19 mouse cellular contexts compared by ENCODE assay signal in genomic region chr11:86672772-86673171, GRCm38 (mm10). TPM values are rescaled to one million over a fixed set of nuclear protein-coding genes. Genes with fewer than 3 reads are reported as not detected.
DNase-seq lines count a peak whose midpoint lies in the region; ATAC-seq and TF ChIP-seq lines count a peak whose summit lies in the region.
"Had no signal": no experiment of that assay in that cellular context is flagged by ENCODE, and none has a peak within 500 bp of the region (broad histone marks: within the 10 kb centered on the region; RNA-seq: fewer than 3 reads in every experiment).

No protein-coding gene starts in this region.

- DNase-seq in gastrocnemius, adult 2 months = no peak
- no peak for DNase-seq in gastrocnemius, adult 18-20 months (ENCODE audit: low spot score)
- DNase-seq in liver = no peak
- no peak for DNase-seq in adrenal gland, adult 8-10 months
- DNase-seq: adrenal gland, postnatal 10 days; cerebellum, adult 11-12 months; cerebellum, adult 9-10 months; cerebellum, postnatal 25 days; forebrain, postnatal 0 days; gastrocnemius, postnatal 14 days; heart, postnatal 36 days had no signal

- peaks cover 10% of the 10 kb centered on the region for H3K36me3 ChIP-seq in liver, embryonic 12.5 days
- H3K36me3 ChIP-seq in neural tube, embryonic 15.5 days = no peaks in the 10 kb centered on the region
- H3K36me3 ChIP-seq: heart, embryonic 12.5 days had no signal

- 40% methylated on average over 3 of the region's 3 CpGs for WGBS in liver, embryonic 12.5 days (ENCODE audit: insufficient replicate concordance)
- WGBS in neural tube, embryonic 15.5 days = 87% methylated on average over 3 of the region's 3 CpGs

- no peaks in the 10 kb centered on the region for H3K9me3 ChIP-seq in liver, embryonic 12.5 days (replicated peaks)
- H3K9me3 ChIP-seq in neural tube, embryonic 15.5 days (replicated peaks) = no peaks in the 10 kb centered on the region
- H3K9me3 ChIP-seq: embryonic facial prominence, embryonic 12.5 days; forebrain, embryonic 13.5 days; heart, embryonic 12.5 days had no signal

- H3K4me2 ChIP-seq in liver, embryonic 12.5 days = no peak overlapping the region
- no peak overlapping the region for H3K4me2 ChIP-seq in neural tube, embryonic 15.5 days
- H3K4me2 ChIP-seq: embryonic facial prominence, embryonic 12.5 days; forebrain, embryonic 13.5 days; heart, embryonic 12.5 days had no signal

- ATAC-seq in liver, embryonic 12.5 days = no peak
- no peak for ATAC-seq in neural tube, embryonic 15.5 days (ENCODE audit: low FRiP score)
- ATAC-seq: forebrain, embryonic 13.5 days; forebrain, postnatal 0 days; hindbrain, embryonic 16.5 days; inflammation-experienced regulatory T-cells, adult 6 months had no signal

- intact Hi-C loops in gastrocnemius, adult 2 months (cut with DNase I) = no loop called here

- no peak for TF ChIP-seq CTCF in gastrocnemius, adult 2 months (IDR thresholded peaks at IDR 0.05)
- TF ChIP-seq CTCF in bone marrow macrophage, adult 2 months (IDR thresholded peaks at IDR 0.05; ENCODE audit: low read depth, low read length) = no peak

- TF ChIP-seq POLR2A in bone marrow macrophage, adult 2 months (IDR thresholded peaks at IDR 0.05; ENCODE audit: borderline replicate concordance, low read depth, low read length) = no peak

- no peak overlapping the region for H3K9ac ChIP-seq in liver, embryonic 12.5 days
- no peak overlapping the region for H3K9ac ChIP-seq in neural tube, embryonic 15.5 days (replicated peaks)
- H3K9ac ChIP-seq: embryonic facial prominence, embryonic 12.5 days; forebrain, embryonic 13.5 days; forebrain, postnatal 0 days; heart, embryonic 12.5 days had no signal

- no peaks in the 10 kb centered on the region for H3K27me3 ChIP-seq in liver, embryonic 12.5 days (replicated peaks)
- no peaks in the 10 kb centered on the region for H3K27me3 ChIP-seq in neural tube, embryonic 15.5 days (replicated peaks)
- H3K27me3 ChIP-seq: embryonic facial prominence, embryonic 12.5 days; forebrain, embryonic 13.5 days; heart, embryonic 12.5 days had no signal

- peak overlapping the region; percentile 93 for H3K27ac ChIP-seq in gastrocnemius, adult 2 months
- peak overlapping the region; percentile 41; the same call in 1 of the 2 replicates for H3K27ac ChIP-seq in liver, embryonic 12.5 days
- H3K27ac ChIP-seq in bone marrow macrophage, adult 2 months (ENCODE audit: insufficient read depth, low read depth, low read length) = peak overlapping the region; percentile 36
- H3K27ac ChIP-seq in neural tube, embryonic 15.5 days (replicated peaks) = no peak overlapping the region
- H3K27ac ChIP-seq: embryonic facial prominence, embryonic 12.5 days; forebrain, embryonic 13.5 days had no signal

- H3K4me1 ChIP-seq in liver, embryonic 12.5 days = peaks cover 91% of the 10 kb centered on the region
- H3K4me1 ChIP-seq in bone marrow macrophage, adult 2 months (ENCODE audit: control insufficient read depth, insufficient read depth, low read length) = peaks cover 33% of the 10 kb centered on the region
- no peaks in the 10 kb centered on the region for H3K4me1 ChIP-seq in neural tube, embryonic 15.5 days
- H3K4me1 ChIP-seq: embryonic facial prominence, embryonic 12.5 days had no signal

- H3K4me3 ChIP-seq in gastrocnemius, adult 2 months = no peak overlapping the region
- H3K4me3 ChIP-seq in liver, embryonic 12.5 days = no peak overlapping the region
- H3K4me3 ChIP-seq in bone marrow macrophage, adult 2 months (ENCODE audit: insufficient read depth, low read length) = no peak overlapping the region
- no peak overlapping the region for H3K4me3 ChIP-seq in neural tube, embryonic 15.5 days (replicated peaks)
- H3K4me3 ChIP-seq: embryonic facial prominence, embryonic 12.5 days; forebrain, embryonic 13.5 days; heart, embryonic 12.5 days had no signal

RNA-seq across cellular contexts. Expression of gene Vmp1, which starts 10.9 kb away (rescaled TPM):
- 100 to 1,000 TPM in 1 of 2 experiments, 10 to 100 TPM in 1; 84.0 to 115 TPM for total RNA-seq in gastrocnemius, adult 2 months (2021)
- 10 to 100 TPM; 76.3 to 84.8 TPM for total RNA-seq in gastrocnemius, adult 18-20 months (2021)
- 102 and 110 TPM in 2 replicates for polyA plus RNA-seq in liver, embryonic 12.5 days (2016; fragmentation: Nextera tagmentation; extraction: Ambion mirVana)
- polyA plus RNA-seq in bone marrow macrophage, adult 2 months (2012; ENCODE audit: insufficient read depth, insufficient read length, missing spikeins) = 178 and 230 TPM in 2 replicates
- 126 and 132 TPM in 2 replicates for polyA plus RNA-seq in neural tube, embryonic 15.5 days (2015; fragmentation: Nextera tagmentation; extraction: Ambion mirVana)
- 100 to 1,000 TPM in 3 of 4 experiments, 10 to 100 TPM in 1; 99.8 to 209 (median 138) TPM for total RNA-seq in adrenal gland, adult 8-10 months (2022)

RNA-seq across cellular contexts. Expression of gene Ptrh2, which starts 11.0 kb away (rescaled TPM):
- total RNA-seq in gastrocnemius, adult 2 months (2021) = 1 to 10 TPM; 6.0 to 7.9 TPM
- total RNA-seq in gastrocnemius, adult 18-20 months (2021) = 1 to 10 TPM; 6.3 to 6.5 TPM
- 26.1 and 26.8 TPM in 2 replicates for polyA plus RNA-seq in liver, embryonic 12.5 days (2016; fragmentation: Nextera tagmentation; extraction: Ambion mirVana)
- polyA plus RNA-seq in bone marrow macrophage, adult 2 months (2012; ENCODE audit: insufficient read depth, insufficient read length, missing spikeins) = 7.2 and 8.3 TPM in 2 replicates
- 30.9 TPM in 2 replicates for polyA plus RNA-seq in neural tube, embryonic 15.5 days (2015; fragmentation: Nextera tagmentation; extraction: Ambion mirVana)
- total RNA-seq in adrenal gland, adult 8-10 months (2022) = 10 to 100 TPM; 15.7 to 17.9 (median 17.2) TPM
